Mouse (Mus musculus) embryonic fibroblast, embryonic 13.5 days (primary cell): ENCODE data around the gene Cnot4. TPM values are rescaled to one million over a fixed set of nuclear protein-coding genes. Genes with fewer than 3 reads are reported as not detected.

Experiments
- H3K27ac ChIP-seq: 2 replicates; pipeline ENCODE4 v1.5.1; 2012; ENCODE audit warnings: low read length, control low read depth, inconsistent platforms; ENCODE audit not compliant: insufficient read depth
- H3K4me1 ChIP-seq: 2 replicates; pipeline ENCODE4 v1.6.1; 2011; ENCODE audit warnings: low read length; ENCODE audit not compliant: control insufficient read depth, insufficient read depth
- H3K4me3 ChIP-seq: 2 replicates; pipeline ENCODE4 v1.5.1; 2011; ENCODE audit warnings: mild to moderate bottlenecking, control low read depth, low read length; ENCODE audit not compliant: insufficient read depth
- CTCF ChIP-seq: IDR thresholded peaks from 2 replicates; pipeline ENCODE4 v1.5.1; 2011; ENCODE audit warnings: mild to moderate bottlenecking, control low read depth, low read length, moderate library complexity, borderline replicate concordance; ENCODE audit not compliant: insufficient read depth
- POLR2A ChIP-seq: IDR thresholded peaks from 2 replicates; pipeline ENCODE4 v1.6.1; 2011; ENCODE audit warnings: low read depth, mild to moderate bottlenecking, control low read depth, low read length, moderate library complexity
- polyA plus RNA-seq: library from polyadenylated mRNA; stranded (reverse); fragments of >200 nt; gene quantifications from 2 replicates; pipeline ENCODE4 v1.2.4, GENCODE M21; 2011; ENCODE audit warnings: low read depth; ENCODE audit not compliant: missing spikeins, insufficient read length

Gene Cnot4
- polyA plus RNA-seq, 1 experiment = 34.6 TPM

DNA sequence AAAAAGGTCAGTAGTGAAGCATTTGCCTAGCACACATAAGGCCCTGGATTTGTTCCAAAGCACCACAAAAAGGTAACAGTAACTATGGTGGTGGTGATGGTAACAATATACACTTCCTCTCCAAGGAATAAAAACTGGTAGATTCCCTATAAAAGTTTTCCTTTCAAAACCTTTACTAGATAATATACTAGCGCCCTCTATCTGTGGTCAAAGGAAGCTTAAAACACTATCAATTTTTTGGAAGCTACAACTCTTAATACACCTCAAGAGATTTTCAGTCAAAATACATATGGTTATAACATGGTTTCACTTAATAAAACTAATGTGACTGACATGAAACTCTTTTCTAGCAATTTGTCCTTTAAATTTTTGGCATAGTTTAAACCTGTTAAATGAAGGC is 71.1 kb downstream of the Cnot4 start:
- H3K27ac ChIP-seq = no peak overlapping the region
- H3K4me1 ChIP-seq = no peaks in the 10 kb centered on the region
- TF ChIP-seq POLR2A = no peak
- no peak for TF ChIP-seq CTCF
- H3K4me3 ChIP-seq = no peak overlapping the region

DNA sequence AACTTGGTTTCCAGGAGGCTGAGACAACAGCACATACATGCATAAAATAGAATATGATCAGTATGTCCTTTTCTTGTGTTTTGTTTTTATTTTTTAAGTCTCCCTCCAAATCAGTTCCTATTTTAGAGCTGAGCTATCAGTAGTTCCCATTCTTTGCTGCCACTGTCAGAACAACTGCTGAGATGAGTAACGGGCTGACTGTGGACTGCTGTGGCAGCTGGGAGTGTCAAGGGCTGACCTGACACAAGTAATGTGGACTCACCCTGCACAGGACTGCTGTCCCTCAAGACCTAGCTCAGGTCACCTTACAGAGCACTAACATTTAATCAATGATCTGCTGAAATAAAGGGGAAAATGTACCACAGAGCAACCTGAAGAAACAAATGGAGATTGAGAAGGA is 90.4 kb downstream of the Cnot4 start:
- Histone ChIP-seq H3K4me3 (no peak overlapping the region), H3K4me1 (no peaks in the 10 kb centered on the region; the same call in none of the 2 replicates), H3K27ac (no peak overlapping the region)
- TF ChIP-seq CTCF = no peak
- TF ChIP-seq POLR2A = no peak

DNA sequence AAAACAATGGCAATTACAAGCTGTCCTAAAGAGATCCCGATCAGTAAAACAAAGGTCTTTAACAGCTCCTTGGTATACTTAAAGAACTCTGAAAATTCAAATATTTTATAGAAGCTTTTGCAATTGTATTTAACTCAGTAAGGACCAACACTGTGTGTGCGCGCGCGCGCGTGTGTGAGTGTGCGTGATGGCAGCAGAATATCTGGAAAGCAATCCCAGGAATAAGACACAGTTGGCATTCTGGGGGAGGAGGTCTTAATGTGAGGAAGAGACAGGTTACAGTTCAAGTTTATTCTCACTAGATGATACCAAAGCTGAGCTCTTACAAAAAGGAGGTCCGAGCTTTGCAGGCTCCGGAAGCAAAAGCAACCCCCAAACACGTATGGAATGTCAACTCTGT is 100.2 kb downstream of the Cnot4 start:
- Histone ChIP-seq H3K4me1 (peaks cover 2% of the 10 kb centered on the region; the same call in 1 of the 2 replicates), H3K27ac (no peak overlapping the region), H3K4me3 (no peak overlapping the region)
- no peak for TF ChIP-seq POLR2A
- TF ChIP-seq CTCF = no peak

DNA sequence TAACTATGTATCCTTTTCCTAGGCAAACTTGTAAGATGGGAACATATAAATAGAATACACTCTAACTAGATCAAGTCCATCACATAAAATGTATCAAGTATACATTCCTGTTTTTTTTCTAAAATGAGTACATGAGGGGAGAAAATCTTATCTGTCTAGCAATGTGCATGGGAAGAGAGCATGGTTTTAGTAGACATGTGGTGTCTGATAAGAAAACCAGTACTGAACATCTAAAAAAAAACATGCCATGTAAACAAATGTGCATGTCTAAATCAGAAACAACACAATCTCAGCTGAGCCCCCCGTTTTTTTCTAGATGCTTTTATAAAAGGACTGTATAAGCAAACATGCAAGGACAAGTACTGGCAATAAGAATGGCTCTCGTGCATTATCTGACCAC is 100.8 kb downstream of the Cnot4 start:
- no peak overlapping the region for H3K4me3 ChIP-seq
- no peak for TF ChIP-seq POLR2A
- TF ChIP-seq CTCF = no peak
- H3K4me1 ChIP-seq = peaks cover 2% of the 10 kb centered on the region; the same call in 1 of the 2 replicates
- no peak overlapping the region for H3K27ac ChIP-seq

DNA sequence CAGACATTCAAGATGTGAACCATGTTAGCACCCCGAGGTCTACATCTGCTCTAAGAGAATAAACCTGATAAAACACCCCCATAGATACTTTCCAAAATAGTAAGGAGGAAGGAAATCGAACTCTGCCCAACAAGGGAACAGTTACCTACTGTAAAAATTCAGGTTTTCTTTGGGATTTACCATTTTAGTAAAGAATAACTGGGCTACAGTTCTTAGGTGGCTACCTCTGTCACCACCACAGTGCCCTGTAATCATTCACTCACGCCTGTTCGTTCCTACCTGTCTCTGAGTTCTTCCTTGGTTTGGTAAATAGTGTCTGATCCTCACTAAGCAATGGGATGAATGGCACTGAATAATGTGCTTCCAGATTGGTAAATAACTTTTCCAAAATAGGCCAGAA is 102.7 kb downstream of the Cnot4 start:
- Histone ChIP-seq H3K4me1 (peaks cover 2% of the 10 kb centered on the region; the same call in 1 of the 2 replicates), H3K4me3 (no peak overlapping the region), H3K27ac (no peak overlapping the region)
- no peak for TF ChIP-seq POLR2A
- no peak for TF ChIP-seq CTCF

DNA sequence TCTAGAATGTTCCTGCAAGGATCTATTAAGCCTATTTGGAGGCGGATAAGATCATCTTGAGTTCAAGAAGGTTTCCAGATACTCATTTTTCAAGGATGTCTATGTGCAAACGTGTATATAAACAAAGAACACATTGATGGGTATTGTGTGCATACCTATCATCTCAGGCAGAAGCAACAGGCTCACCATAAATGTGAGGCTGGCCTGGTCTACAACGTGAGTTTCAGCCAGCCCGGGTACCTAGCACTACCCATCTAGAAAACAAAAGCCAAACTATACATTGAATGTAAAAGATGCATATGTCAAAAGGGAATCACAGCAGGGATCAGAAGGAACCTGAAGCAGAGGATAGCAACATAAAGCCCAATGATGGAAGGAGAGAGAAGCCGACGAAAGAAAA is 103.3 kb downstream of the Cnot4 start:
- Histone ChIP-seq H3K4me3 (no peak overlapping the region), H3K27ac (no peak overlapping the region), H3K4me1 (peaks cover 5% of the 10 kb centered on the region)
- TF ChIP-seq POLR2A (no peak), CTCF (no peak)

DNA sequence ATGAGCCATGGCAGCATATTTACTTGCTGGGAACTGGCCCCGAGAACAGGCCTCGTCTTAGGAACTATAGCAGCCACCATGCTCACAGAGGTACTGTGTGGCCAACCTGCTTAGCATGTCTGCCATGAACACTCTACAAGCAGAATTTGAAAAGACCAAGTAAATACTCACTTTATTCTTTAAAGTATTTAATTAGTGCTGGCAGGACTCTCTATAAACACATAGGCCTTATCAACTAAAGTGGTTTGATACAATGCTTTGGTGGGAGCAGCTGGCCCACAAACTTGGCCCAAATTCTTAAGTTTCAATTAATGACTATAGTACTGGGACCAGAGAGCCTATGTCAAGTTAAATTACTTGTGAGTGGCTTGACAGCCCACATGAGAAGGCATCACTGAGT is 105.5 kb downstream of the Cnot4 start:
- TF ChIP-seq POLR2A (no peak), CTCF (no peak)
- Histone ChIP-seq H3K4me3 (no peak overlapping the region), H3K27ac (no peak overlapping the region), H3K4me1 (peaks cover 5% of the 10 kb centered on the region)

DNA sequence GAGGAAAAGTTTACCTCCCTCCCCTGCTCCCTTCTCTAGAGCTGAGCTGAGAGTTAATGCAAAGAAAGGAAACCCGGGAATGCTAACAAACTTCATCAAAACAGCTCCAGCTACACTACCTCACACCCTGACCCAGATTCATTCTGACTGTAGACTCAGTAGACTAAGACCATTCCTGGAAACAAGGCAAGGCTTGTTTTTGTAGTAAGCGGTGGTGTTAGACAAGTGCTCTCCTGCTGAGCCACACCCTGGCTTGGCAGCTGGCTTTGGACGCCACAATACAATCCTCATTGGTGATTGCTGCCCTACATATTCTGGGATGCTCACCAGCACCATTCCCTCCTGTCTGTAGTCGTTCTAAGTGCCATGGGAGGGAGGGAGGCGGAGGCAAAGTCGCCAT is 106.3 kb downstream of the Cnot4 start:
- H3K27ac ChIP-seq = no peak overlapping the region
- no peak for TF ChIP-seq POLR2A
- H3K4me1 ChIP-seq = peaks cover 5% of the 10 kb centered on the region
- no peak overlapping the region for H3K4me3 ChIP-seq

DNA sequence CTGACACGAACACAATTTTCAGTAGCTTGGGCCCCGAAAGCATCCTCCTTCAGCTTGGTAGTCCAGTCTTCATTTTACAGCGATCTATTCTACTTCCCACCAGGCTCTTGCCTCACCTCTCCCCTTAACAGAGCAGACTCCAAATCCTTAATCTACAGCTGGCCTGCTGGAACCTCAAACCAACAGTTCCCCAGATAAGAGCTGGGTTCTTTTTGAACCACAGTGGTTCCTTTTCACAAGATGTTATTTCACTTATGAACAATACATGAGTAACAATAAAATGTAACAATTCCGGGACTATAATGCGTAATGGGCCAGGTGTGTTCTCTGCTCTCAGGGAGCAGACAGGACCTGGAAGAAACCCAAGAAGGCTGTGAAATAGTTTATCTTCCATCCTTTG is 116.9 kb downstream of the Cnot4 start:
- H3K4me1 ChIP-seq = peaks cover 6% of the 10 kb centered on the region
- TF ChIP-seq CTCF (no peak), POLR2A (no peak)
- no peak overlapping the region for H3K27ac ChIP-seq
- H3K4me3 ChIP-seq = no peak overlapping the region

DNA sequence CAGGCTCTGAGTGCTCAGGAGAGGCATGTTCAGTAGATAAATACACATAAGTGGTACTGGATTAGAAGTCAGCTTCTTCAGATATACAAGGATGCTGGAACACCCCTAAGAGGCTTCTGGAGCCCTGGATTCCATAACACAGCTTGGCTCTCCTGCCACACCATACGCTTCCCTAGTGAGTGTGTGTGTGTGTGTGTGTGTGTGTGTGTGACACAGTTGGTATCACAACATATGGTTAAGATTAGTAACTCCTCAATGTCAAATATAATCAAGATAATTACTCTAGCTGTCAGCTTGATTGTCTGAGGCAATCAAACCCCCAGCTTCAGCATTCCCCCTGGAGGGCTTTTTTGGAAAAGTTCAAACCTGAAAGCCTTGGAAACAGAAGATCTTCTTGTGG is 121.6 kb downstream of the Cnot4 start:
- no peak overlapping the region for H3K27ac ChIP-seq
- TF ChIP-seq CTCF (no peak), POLR2A (no peak)

DNA sequence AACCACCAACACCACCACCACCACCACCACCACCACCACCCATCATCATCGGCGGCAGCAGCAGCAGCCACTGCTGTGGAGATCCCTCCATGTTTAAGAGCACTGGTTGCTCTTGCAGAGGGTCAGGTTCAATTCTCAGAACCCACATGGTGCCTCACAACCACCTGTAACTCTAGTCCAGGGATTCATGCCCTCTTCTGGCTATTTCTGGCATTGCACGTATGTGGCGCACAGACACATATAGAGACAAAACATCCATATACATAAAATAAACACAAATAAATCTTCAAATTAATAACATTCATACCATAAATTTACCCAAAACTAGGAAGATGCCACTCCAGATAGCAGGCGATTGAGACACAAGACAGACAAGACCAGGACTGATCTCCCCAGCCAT is 122.8 kb downstream of the Cnot4 start:
- TF ChIP-seq CTCF (no peak), POLR2A (no peak)

More for the DNA sequence above, 121.6 kb downstream of the Cnot4 start:
- Histone ChIP-seq H3K4me3 (no peak overlapping the region), H3K4me1 (no peaks in the 10 kb centered on the region)

DNA sequence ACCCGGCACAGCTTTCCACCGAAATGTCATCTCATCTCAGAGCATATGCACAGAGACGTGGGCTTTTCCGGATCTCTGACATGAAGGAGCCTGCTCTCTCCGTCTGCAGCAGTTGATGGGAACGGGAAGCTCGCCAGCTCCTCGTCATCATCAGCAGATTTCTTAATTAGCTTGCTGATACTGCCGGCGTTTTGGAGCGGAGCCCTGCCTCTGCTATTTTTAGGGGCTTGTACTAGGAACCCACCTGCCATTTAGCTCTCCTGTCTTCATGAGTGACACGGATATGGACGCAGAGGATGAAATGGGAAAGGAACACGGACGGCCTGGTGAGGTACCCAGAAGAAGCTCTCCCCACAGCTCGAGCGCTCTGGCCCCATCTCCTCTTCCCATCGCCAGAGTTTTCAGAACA is 131.3 kb downstream of the Cnot4 start:
- Histone ChIP-seq H3K4me3 (no peak overlapping the region), H3K27ac (no peak overlapping the region), H3K4me1 (no peaks in the 10 kb centered on the region)
- no peak for TF ChIP-seq CTCF
- TF ChIP-seq POLR2A = no peak

More for the DNA sequence above, 122.8 kb downstream of the Cnot4 start:
- H3K4me1 ChIP-seq = no peaks in the 10 kb centered on the region
- H3K4me3 ChIP-seq = no peak overlapping the region
- no peak overlapping the region for H3K27ac ChIP-seq
